Mouse (Mus musculus): Measurements from ENCODE around the gene Gm10964. TPM values are rescaled to one million over a fixed set of nuclear protein-coding genes. Genes with fewer than 3 reads are reported as not detected.

Gm10964 gene
- polyA plus RNA-seq, 1 experiment from 2014 or later = not detected

GRCm38 (mm10) chr3:103714236-103714875, 24.8 kb upstream of the Gm10964 start:
- H3K9me3 ChIP-seq (ENCODE audit: control insufficient read depth, low read length) = no peaks in the 10 kb centered on the region
- no peak for DNase-seq (ENCODE audit: low spot score)
- H3K4me2 ChIP-seq (ENCODE audit: low read depth, low read length) = no peak overlapping the region
- H3K27ac ChIP-seq (replicated peaks; ENCODE audit: low read depth, low read length) = no peak overlapping the region
- H3K27me3 ChIP-seq (replicated peaks; ENCODE audit: control insufficient read depth, insufficient read depth, low read length) = no peaks in the 10 kb centered on the region
- 66% methylated on average over 7 of the region's 7 CpGs for WGBS
- no peaks in the 10 kb centered on the region for H3K36me3 ChIP-seq (ENCODE audit: control insufficient read depth, insufficient read depth, low read length)
- H3K4me1 ChIP-seq (ENCODE audit: control insufficient read depth, insufficient read depth, low read length) = peaks cover 27% of the 10 kb centered on the region
- H3K9ac ChIP-seq (ENCODE audit: low read depth, low read length) = no peak overlapping the region
- H3K4me3 ChIP-seq (ENCODE audit: low read depth, low read length) = no peak overlapping the region
- ATAC-seq (ENCODE audit: low read depth) = no peak

DNA sequence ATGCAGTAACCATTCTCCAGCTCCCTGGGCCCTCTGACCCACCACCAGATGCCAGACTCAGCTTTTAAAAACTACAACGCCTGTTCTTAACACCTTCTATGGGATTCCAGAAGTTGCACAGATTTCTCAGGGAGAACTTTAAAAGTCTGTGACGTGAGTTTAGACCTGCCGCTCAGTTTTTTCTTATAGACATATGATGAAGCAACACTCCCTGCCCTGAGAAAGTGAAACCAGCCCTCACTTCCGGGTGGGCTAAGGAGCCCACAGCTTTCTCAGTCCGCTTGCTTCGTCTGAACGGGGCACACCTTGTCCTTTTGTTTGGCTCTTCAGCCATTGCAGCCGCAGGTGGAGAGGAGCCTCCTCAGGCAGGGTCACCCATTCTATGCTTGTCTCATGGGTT, 24.2 kb upstream of the Gm10964 start:
- H3K4me1 ChIP-seq (ENCODE audit: control insufficient read depth, insufficient read depth, low read length) = peaks cover 27% of the 10 kb centered on the region
- H3K9ac ChIP-seq (ENCODE audit: low read depth, low read length) = no peak overlapping the region
- H3K4me2 ChIP-seq (ENCODE audit: low read depth, low read length) = no peak overlapping the region
- DNase-seq (ENCODE audit: low spot score) (no peak), ATAC-seq (ENCODE audit: low read depth) (no peak)
- no peak overlapping the region for H3K4me3 ChIP-seq (ENCODE audit: low read depth, low read length)
- H3K27me3 ChIP-seq (replicated peaks; ENCODE audit: control insufficient read depth, insufficient read depth, low read length) = no peaks in the 10 kb centered on the region
- H3K27ac ChIP-seq (replicated peaks; ENCODE audit: low read depth, low read length) = no peak overlapping the region
- WGBS = 79% methylated on average over 8 of the region's 8 CpGs
- no peaks in the 10 kb centered on the region for H3K9me3 ChIP-seq (ENCODE audit: control insufficient read depth, low read length)
- no peaks in the 10 kb centered on the region for H3K36me3 ChIP-seq (ENCODE audit: control insufficient read depth, insufficient read depth, low read length)

DNA sequence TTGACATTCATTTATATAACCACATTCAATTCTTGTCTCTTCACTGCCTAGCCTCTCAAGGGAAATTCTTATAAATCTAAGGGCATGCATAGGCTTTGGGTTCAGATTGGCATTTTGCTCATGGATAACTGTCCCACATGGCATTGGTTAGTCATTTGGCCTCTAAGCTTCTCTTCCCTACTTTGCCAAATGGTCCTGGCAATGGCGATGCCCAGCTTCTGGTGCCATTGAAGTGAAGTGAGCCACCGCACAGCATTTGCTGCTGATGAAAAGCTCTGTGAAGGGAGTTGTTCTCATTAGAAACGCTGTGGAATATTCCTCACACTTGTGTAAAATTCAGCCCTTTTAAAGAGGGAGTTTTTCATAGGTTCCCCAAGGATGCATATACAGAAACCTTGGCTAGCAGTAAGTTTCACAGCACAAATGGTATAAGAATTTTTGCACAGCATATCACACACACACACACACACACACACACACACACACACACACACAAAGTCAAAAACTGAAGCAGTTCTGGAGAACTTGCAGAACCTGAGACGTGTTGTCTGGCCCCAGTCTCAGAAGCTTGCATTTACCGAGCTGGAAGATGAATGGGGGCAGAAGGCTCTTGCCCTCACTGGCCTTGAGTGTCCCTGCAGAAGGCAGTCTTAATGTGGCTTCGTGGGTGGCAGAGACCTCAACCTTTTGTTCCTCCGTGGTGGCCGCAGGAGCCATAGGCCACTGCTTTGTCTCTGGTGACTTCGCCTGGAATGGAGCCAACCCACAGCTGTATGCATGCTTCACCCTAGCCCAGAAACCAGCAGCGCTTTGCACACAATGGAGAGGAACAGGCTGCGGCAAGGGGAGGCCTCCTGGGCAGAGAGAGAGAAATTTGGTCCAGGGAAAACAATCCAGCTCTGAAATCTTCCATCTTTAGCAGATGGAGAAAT, 23.1 kb upstream of the Gm10964 start:
- Histone ChIP-seq H3K9ac (ENCODE audit: low read depth, low read length) (no peak overlapping the region), H3K4me1 (ENCODE audit: control insufficient read depth, insufficient read depth, low read length) (peaks cover 27% of the 10 kb centered on the region), H3K36me3 (ENCODE audit: control insufficient read depth, insufficient read depth, low read length) (no peaks in the 10 kb centered on the region), H3K27ac (replicated peaks; ENCODE audit: low read depth, low read length) (peak overlapping the region; percentile 81), H3K4me3 (ENCODE audit: low read depth, low read length) (no peak overlapping the region), H3K4me2 (ENCODE audit: low read depth, low read length) (no peak overlapping the region), H3K27me3 (replicated peaks; ENCODE audit: control insufficient read depth, insufficient read depth, low read length) (no peaks in the 10 kb centered on the region), H3K9me3 (ENCODE audit: control insufficient read depth, low read length) (no peaks in the 10 kb centered on the region)
- ATAC-seq (ENCODE audit: low read depth) (peak; percentile 66), DNase-seq (ENCODE audit: low spot score) (peak; percentile 87)
- WGBS = 34% methylated on average over 11 of the region's 11 CpGs

DNA sequence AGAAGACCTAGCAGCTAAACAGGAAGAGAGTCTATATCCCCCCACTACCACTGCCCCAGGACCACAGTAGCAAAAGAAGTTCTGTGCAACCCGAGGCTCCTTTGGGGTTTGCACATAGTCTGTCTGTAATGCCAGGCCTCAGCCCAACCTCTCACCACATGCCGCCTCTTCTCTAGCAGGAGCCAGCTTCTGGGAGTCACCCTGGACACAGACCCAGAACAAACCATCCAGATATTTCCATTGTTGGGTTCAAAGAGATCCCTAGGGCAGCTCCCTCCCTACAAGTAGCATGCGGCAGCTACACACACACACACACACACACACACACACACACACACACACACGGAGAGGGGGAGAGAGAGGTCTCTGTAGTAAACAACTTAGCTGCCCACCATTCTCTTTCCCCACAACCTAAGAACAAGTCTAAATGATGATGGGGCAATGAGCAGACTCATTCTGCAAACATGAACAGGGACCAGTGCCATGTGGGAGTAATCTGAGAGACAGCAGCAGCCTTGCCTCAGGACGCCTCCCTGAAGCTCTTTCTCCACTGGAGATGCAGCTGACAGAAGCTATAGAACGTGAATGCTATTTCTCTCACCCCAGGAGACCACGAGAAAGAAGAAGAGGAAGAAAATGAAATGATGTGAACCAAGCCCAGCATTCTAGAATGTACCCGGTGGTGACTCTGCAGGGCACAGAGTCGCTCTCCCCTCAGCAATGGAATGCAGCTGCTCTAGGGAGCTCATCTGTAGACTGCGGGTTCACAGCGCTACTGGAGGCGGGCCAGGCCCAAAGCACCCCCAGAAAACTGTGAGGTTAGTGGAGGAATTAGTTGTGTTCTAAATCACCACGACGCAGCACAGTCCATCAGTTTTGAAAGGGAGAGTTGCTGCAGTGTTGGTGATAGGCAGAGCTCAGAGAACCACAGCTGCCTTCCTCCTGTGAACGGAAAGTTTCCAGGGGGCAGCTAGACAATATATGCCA, 22.1 kb upstream of the Gm10964 start:
- Histone ChIP-seq H3K9me3 (ENCODE audit: control insufficient read depth, low read length) (no peaks in the 10 kb centered on the region), H3K4me1 (ENCODE audit: control insufficient read depth, insufficient read depth, low read length) (peaks cover 27% of the 10 kb centered on the region), H3K36me3 (ENCODE audit: control insufficient read depth, insufficient read depth, low read length) (no peaks in the 10 kb centered on the region), H3K9ac (ENCODE audit: low read depth, low read length) (no peak overlapping the region), H3K4me3 (ENCODE audit: low read depth, low read length) (no peak overlapping the region), H3K27ac (replicated peaks; ENCODE audit: low read depth, low read length) (peak overlapping the region; percentile 81), H3K4me2 (ENCODE audit: low read depth, low read length) (no peak overlapping the region), H3K27me3 (replicated peaks; ENCODE audit: control insufficient read depth, insufficient read depth, low read length) (no peaks in the 10 kb centered on the region)
- WGBS = 29% methylated on average over 15 of the region's 15 CpGs
- peak; percentile 74 for ATAC-seq (ENCODE audit: low read depth)
- peak; percentile 56 for DNase-seq (ENCODE audit: low spot score)

DNA sequence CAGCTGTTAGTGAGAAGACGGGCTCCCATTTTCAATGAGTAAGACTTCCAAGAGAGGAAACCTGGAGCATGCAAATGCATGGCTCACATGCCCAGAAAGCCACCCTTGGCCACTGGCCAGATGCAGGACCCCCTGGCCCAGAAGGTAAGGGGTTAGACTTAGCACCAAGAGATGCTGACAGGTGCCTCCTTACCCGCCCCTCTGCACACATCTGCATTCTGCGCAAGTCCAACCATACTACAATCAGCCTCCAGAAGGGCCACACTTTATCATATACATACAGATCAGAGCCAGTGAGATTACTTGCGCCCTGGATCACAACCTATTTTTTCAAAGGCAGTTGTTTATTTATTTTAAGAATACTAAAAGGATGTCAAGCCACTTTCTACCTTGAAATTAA, 20.4 kb upstream of the Gm10964 start:
- H3K4me1 ChIP-seq (ENCODE audit: control insufficient read depth, insufficient read depth, low read length) = peaks cover 27% of the 10 kb centered on the region
- no peaks in the 10 kb centered on the region for H3K27me3 ChIP-seq (replicated peaks; ENCODE audit: control insufficient read depth, insufficient read depth, low read length)

GRCm38 (mm10) chr3:103724137-103724536, 15.0 kb upstream of the Gm10964 start:
- Histone ChIP-seq H3K36me3 (ENCODE audit: control insufficient read depth, insufficient read depth, low read length) (no peaks in the 10 kb centered on the region), H3K9me3 (ENCODE audit: control insufficient read depth, low read length) (no peaks in the 10 kb centered on the region), H3K27ac (replicated peaks; ENCODE audit: low read depth, low read length) (no peak overlapping the region), H3K9ac (ENCODE audit: low read depth, low read length) (no peak overlapping the region), H3K27me3 (replicated peaks; ENCODE audit: control insufficient read depth, insufficient read depth, low read length) (no peaks in the 10 kb centered on the region), H3K4me2 (ENCODE audit: low read depth, low read length) (no peak overlapping the region), H3K4me1 (ENCODE audit: control insufficient read depth, insufficient read depth, low read length) (no peaks in the 10 kb centered on the region; the same call in 1 of the 2 replicates), H3K4me3 (ENCODE audit: low read depth, low read length) (no peak overlapping the region)
- DNase-seq (ENCODE audit: low spot score) (no peak), ATAC-seq (ENCODE audit: low read depth) (no peak)
- WGBS = 60% methylated on average over 3 of the region's 3 CpGs

More for the DNA sequence above, 20.4 kb upstream of the Gm10964 start:
- no peaks in the 10 kb centered on the region for H3K36me3 ChIP-seq (ENCODE audit: control insufficient read depth, insufficient read depth, low read length)
- H3K4me3 ChIP-seq (ENCODE audit: low read depth, low read length) = no peak overlapping the region
- no peak for ATAC-seq (ENCODE audit: low read depth)
- H3K27ac ChIP-seq (replicated peaks; ENCODE audit: low read depth, low read length) = no peak overlapping the region
- no peak overlapping the region for H3K4me2 ChIP-seq (ENCODE audit: low read depth, low read length)
- DNase-seq (ENCODE audit: low spot score) = no peak
- 94% methylated on average over 4 of the region's 4 CpGs for WGBS
- no peaks in the 10 kb centered on the region for H3K9me3 ChIP-seq (ENCODE audit: control insufficient read depth, low read length)
- no peak overlapping the region for H3K9ac ChIP-seq (ENCODE audit: low read depth, low read length)

- H3K9ac ChIP-seq (ENCODE audit: low read depth, low read length) = no peak overlapping the region
These were observed 12.5 kb upstream of the Gm10964 start for GRCm38 (mm10) chr3:103726642-103727041.

DNA sequence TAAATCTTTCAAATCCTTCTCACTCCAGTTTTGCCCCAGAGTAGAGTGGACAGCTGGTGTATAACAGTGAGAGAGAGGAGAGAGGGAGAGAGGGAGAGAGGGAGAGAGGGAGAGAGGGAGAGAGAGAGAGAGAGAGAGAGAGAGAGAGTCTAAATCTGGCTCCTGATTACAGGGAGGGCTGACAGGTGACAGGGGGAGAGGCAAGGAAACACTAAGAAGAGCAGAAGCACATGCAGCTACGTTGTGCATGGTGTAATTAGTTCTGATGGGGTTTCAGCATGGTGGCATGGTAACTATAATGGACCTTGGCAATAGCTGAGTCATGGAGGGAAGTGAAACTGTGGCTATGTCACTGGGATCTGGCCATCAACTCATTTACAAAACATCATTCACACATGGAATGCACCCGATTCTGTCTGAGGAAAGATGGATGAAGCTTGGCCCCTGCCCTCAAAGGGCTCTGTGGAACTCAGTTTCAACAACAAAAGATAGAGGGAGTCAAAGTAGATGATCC, 11.3 kb upstream of the Gm10964 start:
- H3K27me3 ChIP-seq (replicated peaks; ENCODE audit: control insufficient read depth, insufficient read depth, low read length) = no peaks in the 10 kb centered on the region
- no peak overlapping the region for H3K4me3 ChIP-seq (ENCODE audit: low read depth, low read length)
- no peak overlapping the region for H3K9ac ChIP-seq (ENCODE audit: low read depth, low read length)
- H3K4me2 ChIP-seq (ENCODE audit: low read depth, low read length) = no peak overlapping the region
- no peaks in the 10 kb centered on the region for H3K36me3 ChIP-seq (ENCODE audit: control insufficient read depth, insufficient read depth, low read length)
- ATAC-seq (ENCODE audit: low read depth) (no peak), DNase-seq (ENCODE audit: low spot score) (no peak)
- 41% methylated on average over 2 of the region's 2 CpGs for WGBS
- H3K27ac ChIP-seq (replicated peaks; ENCODE audit: low read depth, low read length) = no peak overlapping the region
- H3K9me3 ChIP-seq (ENCODE audit: control insufficient read depth, low read length) = no peaks in the 10 kb centered on the region
- H3K4me1 ChIP-seq (ENCODE audit: control insufficient read depth, insufficient read depth, low read length) = peaks cover 2% of the 10 kb centered on the region; the same call in 1 of the 2 replicates

More at GRCm38 (mm10) chr3:103726642-103727041, 12.5 kb upstream of the Gm10964 start:
- WGBS = 48% methylated on average over 3 of the region's 3 CpGs
- no peak for ATAC-seq (ENCODE audit: low read depth)
- Histone ChIP-seq H3K4me2 (ENCODE audit: low read depth, low read length) (no peak overlapping the region), H3K27ac (replicated peaks; ENCODE audit: low read depth, low read length) (no peak overlapping the region), H3K36me3 (ENCODE audit: control insufficient read depth, insufficient read depth, low read length) (no peaks in the 10 kb centered on the region), H3K27me3 (replicated peaks; ENCODE audit: control insufficient read depth, insufficient read depth, low read length) (no peaks in the 10 kb centered on the region), H3K4me1 (ENCODE audit: control insufficient read depth, insufficient read depth, low read length) (no peaks in the 10 kb centered on the region), H3K9me3 (ENCODE audit: control insufficient read depth, low read length) (no peaks in the 10 kb centered on the region), H3K4me3 (ENCODE audit: low read depth, low read length) (no peak overlapping the region)
- DNase-seq (ENCODE audit: low spot score) = no peak
